Mouse (Mus musculus) lung, embryonic 16.5 days (tissue): ENCODE data around the gene Slc39a13. TPM values are rescaled to one million over a fixed set of nuclear protein-coding genes. Genes with fewer than 3 reads are reported as not detected.

Source experiments
- ATAC-seq: fragments of 200-750 bp; cut with Nextera tagmentation; 2 replicates; pipeline ENCODE4 v1.8.0; 2017; ENCODE audit warnings: low read depth, mild to moderate bottlenecking, moderate library complexity
- H3K27ac ChIP-seq: fragments of 300-500 bp; sonication (generic); 2 replicates; pipeline ENCODE4 v1.5.1; 2014; ENCODE audit warnings: mild to moderate bottlenecking, control low read depth, low read length
- H3K27me3 ChIP-seq: fragments of 300-500 bp; sonication (generic); 2 replicates; pipeline ENCODE4 v1.6.1; 2014; ENCODE audit warnings: low read depth, low read length, mixed read lengths; ENCODE audit not compliant: control insufficient read depth, insufficient read depth
- H3K36me3 ChIP-seq: fragments of 300-500 bp; sonication (generic); 2 replicates; pipeline ENCODE4 v1.6.1; 2014; ENCODE audit warnings: low read length; ENCODE audit not compliant: control insufficient read depth, insufficient read depth
- H3K4me1 ChIP-seq: fragments of 300-500 bp; sonication (generic); replicated peaks from 2 replicates; pipeline ENCODE4 v1.6.1; 2014; ENCODE audit warnings: low read length, mixed read lengths; ENCODE audit not compliant: control insufficient read depth, insufficient read depth
- H3K4me2 ChIP-seq: fragments of 300-500 bp; sonication (generic); 2 replicates; pipeline ENCODE4 v1.6.1; 2014; ENCODE audit warnings: low read depth, low read length, control low read depth
- H3K4me3 ChIP-seq: fragments of 300-500 bp; sonication (generic); 2 replicates; pipeline ENCODE4 v1.5.1; 2014; ENCODE audit warnings: mild to moderate bottlenecking, low read length, control low read depth
- H3K9ac ChIP-seq: fragments of 300-500 bp; sonication (generic); 2 replicates; pipeline ENCODE4 v1.6.1; 2014; ENCODE audit warnings: low read length, control low read depth
- H3K9me3 ChIP-seq: fragments of 300-500 bp; sonication (generic); 2 replicates; pipeline ENCODE4 v1.6.1; 2016; ENCODE audit warnings: low read length; ENCODE audit not compliant: control insufficient read depth
- WGBS: fragments of 180-500 bp; shearing (Covaris S2); extraction: QIAGEN DNeasy Blood & Tissue Kit; methylation state at CpG from one replicate; pipeline ENCODE4 v1.1.7; 2014; 5-methylcytosine and 5-hydroxymethylcytosine counted together
- polyA plus RNA-seq: library from polyadenylated mRNA; unstranded; fragments of >200 nt; fragmentation: Nextera tagmentation; extraction: Ambion mirVana; gene quantifications from 2 replicates; pipeline ENCODE4 v1.2.1, GENCODE M21; 2015

Gene Slc39a13
- polyA plus RNA-seq = 39.2 and 44.4 TPM in 2 replicates

DNA sequence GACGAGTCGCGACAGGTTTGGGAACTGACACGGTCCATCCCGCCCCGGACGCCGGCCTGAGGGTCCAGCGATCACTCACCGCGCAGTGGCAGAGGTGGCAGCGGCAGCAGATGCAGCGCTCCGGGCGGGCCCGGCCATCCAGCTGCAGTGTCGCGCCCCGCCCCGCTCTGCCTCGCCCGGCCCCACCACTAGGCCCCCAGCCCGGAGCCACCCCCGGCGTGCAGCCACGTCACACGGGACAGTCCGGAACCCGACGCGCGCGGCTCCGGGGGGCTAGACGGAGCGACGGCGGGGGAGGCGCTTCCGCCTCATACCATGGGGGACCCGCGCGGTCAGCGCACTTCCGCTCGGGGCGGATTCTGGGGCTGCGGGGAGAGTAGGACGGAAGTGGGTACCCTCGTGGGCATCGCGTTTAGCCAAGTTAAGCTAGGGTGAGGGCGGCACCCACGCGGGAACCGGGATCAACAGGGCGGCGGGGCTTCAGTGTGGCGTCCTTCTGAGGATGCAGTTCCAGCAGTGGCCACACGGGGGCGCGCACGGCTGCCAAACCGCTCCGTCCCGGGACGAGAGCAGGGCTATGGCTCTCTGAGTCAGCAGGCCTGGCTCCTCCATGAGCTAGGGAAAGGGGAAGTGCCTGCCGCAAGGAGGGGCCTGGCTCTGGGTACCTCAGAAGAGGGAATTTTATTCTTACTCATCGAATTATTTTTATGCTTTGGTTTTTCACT is at the start of gene Slc39a13:
Gene Slc39a13, minus strand, starts transcription at position 342 of the 725 bp plus-strand sequence.
- peak within 1 kb of the TSS; percentile 64 for H3K9ac ChIP-seq
- peaks cover 20% of the 10 kb centered on the region for H3K4me1 ChIP-seq
- H3K27ac ChIP-seq = peak within 1 kb of the TSS; percentile 84
- whole genome bisulfite sequencing = 2% methylated on average over 61 of the region's 69 CpGs
- peak; percentile 97 for ATAC-seq
- H3K27me3 ChIP-seq = no peaks in the 10 kb centered on the region
- no peaks in the 10 kb centered on the region for H3K9me3 ChIP-seq
- peak within 1 kb of the TSS; percentile 83 for H3K4me2 ChIP-seq
- H3K4me3 ChIP-seq = peak within 1 kb of the TSS; percentile 68
- no peaks in the 10 kb centered on the region for H3K36me3 ChIP-seq

DNA sequence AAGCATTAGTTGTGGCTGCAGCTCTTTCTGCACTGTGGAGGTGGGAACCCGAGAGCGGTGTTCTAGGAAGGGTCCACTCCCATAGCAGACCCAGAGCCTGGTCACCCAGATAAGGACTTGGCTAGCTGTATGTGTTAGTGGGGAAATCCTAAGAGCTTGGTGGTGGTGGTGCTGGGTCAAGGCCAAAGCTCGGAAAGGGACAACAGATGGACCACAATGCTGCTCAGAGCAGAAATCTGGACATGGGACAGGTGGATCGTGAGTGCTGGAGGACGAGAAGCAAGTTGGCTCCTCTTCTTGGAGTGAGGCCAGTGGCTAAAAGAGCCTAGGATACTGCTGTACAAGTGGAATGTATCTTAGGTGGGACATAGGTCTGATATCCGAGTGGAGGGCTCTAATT is 49.3 kb upstream of the Slc39a13 start:
- WGBS = 72% methylated on average over 6 of the region's 6 CpGs
- H3K4me3 ChIP-seq = no peak overlapping the region
- no peak overlapping the region for H3K4me2 ChIP-seq
- no peaks in the 10 kb centered on the region for H3K36me3 ChIP-seq
- peaks cover 4% of the 10 kb centered on the region; the same call in 1 of the 2 replicates for H3K4me1 ChIP-seq
- H3K27me3 ChIP-seq = no peaks in the 10 kb centered on the region; the same call in 1 of the 2 replicates
- H3K9me3 ChIP-seq = no peaks in the 10 kb centered on the region
- no peak for ATAC-seq
- no peak overlapping the region for H3K9ac ChIP-seq
- H3K27ac ChIP-seq = no peak overlapping the region

DNA sequence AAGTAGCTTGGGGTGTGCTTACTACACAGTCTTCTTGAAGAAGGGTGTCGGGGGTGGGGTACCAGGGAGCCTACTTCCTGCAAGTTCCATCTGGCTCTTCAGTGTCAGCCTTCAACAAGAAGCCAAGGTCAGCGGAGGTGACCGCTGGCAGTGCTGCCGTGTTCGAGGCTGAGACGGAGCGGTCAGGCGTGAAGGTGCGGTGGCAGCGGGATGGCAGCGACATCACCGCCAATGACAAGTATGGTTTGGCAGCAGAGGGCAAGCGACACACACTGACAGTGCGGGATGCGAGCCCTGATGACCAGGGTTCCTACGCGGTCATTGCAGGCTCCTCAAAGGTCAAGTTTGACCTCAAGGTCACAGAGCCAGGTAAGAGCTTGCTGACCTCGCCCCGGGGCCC is 48.8 kb upstream of the Slc39a13 start:
- H3K4me3 ChIP-seq = no peak overlapping the region
- WGBS = 84% methylated on average over 19 of the region's 19 CpGs

DNA sequence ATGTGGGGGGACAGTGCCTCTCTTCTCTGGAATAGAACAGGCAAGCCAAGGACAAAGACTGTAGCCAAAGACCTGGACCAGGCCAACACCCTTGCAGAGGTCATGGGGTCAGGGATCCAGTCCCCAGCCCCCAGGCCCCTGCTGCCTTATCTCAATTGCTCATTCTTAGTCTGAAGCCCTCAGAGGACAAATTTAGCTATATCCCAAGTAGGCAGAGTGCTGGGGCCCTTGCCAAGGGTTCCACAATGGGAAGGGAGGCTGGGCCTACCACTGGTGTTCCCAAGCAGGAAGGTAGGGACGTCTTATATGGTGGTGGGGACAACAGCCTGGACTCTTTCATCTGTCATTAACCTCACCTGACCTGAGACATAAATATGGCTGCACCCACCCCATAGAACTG is 48.4 kb upstream of the Slc39a13 start:
- Histone ChIP-seq H3K27me3 (no peaks in the 10 kb centered on the region; the same call in 1 of the 2 replicates), H3K4me3 (no peak overlapping the region), H3K36me3 (no peaks in the 10 kb centered on the region), H3K4me1 (peaks cover 4% of the 10 kb centered on the region; the same call in 1 of the 2 replicates), H3K27ac (no peak overlapping the region), H3K9ac (no peak overlapping the region), H3K9me3 (no peaks in the 10 kb centered on the region), H3K4me2 (no peak overlapping the region)
- WGBS = 73% methylated on average over 1 of the region's 1 CpGs
- no peak for ATAC-seq

More for the DNA sequence above, 48.8 kb upstream of the Slc39a13 start:
- Histone ChIP-seq H3K36me3 (no peaks in the 10 kb centered on the region), H3K9ac (no peak overlapping the region), H3K27ac (no peak overlapping the region), H3K9me3 (no peaks in the 10 kb centered on the region), H3K27me3 (no peaks in the 10 kb centered on the region; the same call in 1 of the 2 replicates), H3K4me1 (peaks cover 4% of the 10 kb centered on the region; the same call in 1 of the 2 replicates), H3K4me2 (no peak overlapping the region)
- no peak for ATAC-seq

DNA sequence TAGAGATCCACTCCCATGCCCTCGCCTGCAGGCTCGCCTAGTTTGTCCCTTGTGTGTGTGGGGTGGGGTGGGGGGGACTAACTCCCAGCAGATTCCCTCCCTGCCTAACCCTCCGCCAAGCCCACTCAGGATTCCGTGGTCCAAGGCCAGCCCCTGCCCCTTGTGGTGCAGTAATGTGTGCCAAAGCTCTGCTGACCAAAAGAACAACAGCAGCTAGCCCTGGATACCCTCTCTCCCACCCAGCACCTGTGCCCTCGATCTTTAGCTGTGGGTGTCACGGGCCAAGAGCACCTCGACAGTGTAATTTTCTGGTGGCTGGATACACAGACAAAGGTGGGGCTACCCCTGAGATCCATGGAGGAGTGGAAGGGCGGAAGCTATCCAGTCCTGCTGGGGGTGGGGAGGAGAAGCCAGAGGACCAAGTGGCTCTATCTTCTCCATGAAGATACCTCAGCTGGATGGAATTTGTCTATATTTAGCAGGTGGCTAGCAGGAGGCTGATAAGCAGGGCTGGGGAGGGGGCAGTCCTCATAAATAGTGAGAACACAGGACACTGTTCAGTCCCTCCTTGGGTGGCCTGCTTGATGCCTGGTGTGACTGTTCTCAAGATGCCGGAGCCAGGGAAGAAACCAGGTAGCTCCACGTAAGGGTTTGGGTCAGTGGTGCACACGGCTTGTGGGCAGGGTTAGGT is 47.5 kb upstream of the Slc39a13 start, which contains the start of gene Mybpc3:
Gene Mybpc3, plus strand, starts transcription at position 560 of the 691 bp plus-strand sequence.
- WGBS = 76% methylated on average over 11 of the region's 11 CpGs
- H3K4me3 ChIP-seq = no peak within 1 kb of the TSS

DNA sequence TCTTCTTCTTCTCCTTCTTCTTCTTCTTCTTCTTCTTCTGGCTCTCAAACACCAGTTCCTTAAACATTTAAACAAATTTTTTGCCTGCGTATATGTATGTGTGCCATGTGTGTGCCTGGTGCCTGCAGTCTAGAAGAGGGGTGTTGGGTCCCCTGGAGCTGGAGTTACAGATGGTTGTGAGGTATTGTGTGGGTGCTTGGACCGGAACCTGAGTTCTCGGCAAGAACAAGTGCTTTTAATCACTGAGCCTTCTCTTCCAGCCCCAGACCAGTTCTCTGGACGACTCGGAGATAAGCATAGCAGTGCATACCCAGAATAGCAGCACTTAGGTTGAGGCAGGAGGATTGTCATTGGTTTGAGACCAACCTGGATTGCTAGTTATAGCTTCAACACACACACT is 46.6 kb upstream of the Slc39a13 start:
- 68% methylated on average over 5 of the region's 5 CpGs for WGBS
- Histone ChIP-seq H3K4me3 (no peak overlapping the region), H3K4me1 (peaks cover 4% of the 10 kb centered on the region; the same call in 1 of the 2 replicates), H3K27ac (no peak overlapping the region), H3K9ac (no peak overlapping the region), H3K9me3 (no peaks in the 10 kb centered on the region), H3K36me3 (no peaks in the 10 kb centered on the region), H3K27me3 (no peaks in the 10 kb centered on the region; the same call in 1 of the 2 replicates), H3K4me2 (no peak overlapping the region)
- ATAC-seq = no peak

More for the DNA sequence above, 47.5 kb upstream of the Slc39a13 start, which contains the start of gene Mybpc3:
- no peaks in the 10 kb centered on the region for H3K9me3 ChIP-seq
- no peak within 1 kb of the TSS for H3K4me2 ChIP-seq
- H3K27ac ChIP-seq = no peak within 1 kb of the TSS
- H3K9ac ChIP-seq = no peak within 1 kb of the TSS
- no peaks in the 10 kb centered on the region; the same call in 1 of the 2 replicates for H3K27me3 ChIP-seq
- H3K36me3 ChIP-seq = no peaks in the 10 kb centered on the region
- peaks cover 4% of the 10 kb centered on the region; the same call in 1 of the 2 replicates for H3K4me1 ChIP-seq
- no peak for ATAC-seq

DNA sequence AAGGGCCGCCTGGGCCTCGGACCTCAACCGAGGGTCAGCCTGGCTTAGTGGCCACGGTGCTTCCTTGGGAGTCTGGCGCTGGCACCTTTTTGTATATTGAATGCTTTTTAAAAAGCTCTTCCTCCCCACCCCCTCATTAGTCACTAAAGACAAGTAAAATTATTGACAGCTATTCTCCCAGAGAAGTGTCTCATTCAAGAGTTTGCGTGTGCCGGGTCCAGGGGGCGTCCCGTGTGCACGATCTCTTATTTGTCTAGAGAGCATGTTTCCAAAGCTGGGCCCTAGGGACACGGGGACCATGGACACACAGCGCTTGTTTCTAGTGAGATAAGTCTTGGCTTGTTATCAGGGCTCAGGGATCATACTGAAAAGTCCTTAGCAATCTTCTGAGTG is 45.4 kb upstream of the Slc39a13 start:
- peaks cover 4% of the 10 kb centered on the region; the same call in 1 of the 2 replicates for H3K4me1 ChIP-seq
- peak overlapping the region; percentile 85 for H3K9ac ChIP-seq
- 17% methylated on average over 12 of the region's 12 CpGs for whole genome bisulfite sequencing
- H3K9me3 ChIP-seq = no peaks in the 10 kb centered on the region
- H3K27ac ChIP-seq = no peak overlapping the region
- H3K27me3 ChIP-seq = no peaks in the 10 kb centered on the region; the same call in 1 of the 2 replicates
- H3K4me3 ChIP-seq = peak overlapping the region; percentile 57
- H3K4me2 ChIP-seq = peak overlapping the region; percentile 97
- no peaks in the 10 kb centered on the region for H3K36me3 ChIP-seq
- ATAC-seq = peak; percentile 11; the same call in 1 of the 2 replicates

DNA sequence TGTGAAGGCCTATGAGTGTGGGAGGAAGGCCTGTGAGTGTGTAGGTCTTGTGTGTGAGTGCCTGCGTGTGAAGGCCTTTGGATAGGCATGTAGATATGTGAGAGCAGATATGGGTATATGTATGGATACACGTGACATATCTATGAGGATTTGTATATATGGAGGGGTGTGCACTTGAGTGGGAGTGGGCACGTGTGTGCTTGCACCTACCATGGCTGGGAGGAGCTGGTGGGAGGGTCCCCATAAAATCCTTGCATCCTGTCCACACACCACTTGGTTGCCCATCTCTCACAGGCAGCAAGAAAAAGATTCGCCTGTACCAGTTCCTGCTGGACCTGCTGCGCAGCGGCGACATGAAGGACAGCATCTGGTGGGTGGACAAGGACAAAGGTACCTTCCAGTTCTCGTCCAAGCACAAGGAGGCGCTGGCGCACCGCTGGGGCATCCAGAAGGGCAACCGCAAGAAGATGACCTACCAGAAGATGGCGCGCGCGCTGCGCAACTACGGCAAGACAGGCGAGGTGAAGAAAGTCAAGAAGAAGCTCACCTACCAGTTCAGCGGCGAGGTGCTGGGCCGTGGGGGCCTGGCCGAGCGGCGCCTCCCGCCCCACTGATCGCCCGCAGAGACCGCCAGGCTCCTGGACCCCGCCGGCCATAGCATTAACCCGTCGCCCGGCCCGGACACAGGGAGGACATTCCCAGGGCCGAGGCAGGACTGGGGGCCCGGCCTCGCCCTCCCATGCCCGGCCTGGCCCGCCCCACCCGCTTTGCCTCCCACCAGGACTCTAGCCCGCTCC is 44.8 kb upstream of the Slc39a13 start:
- H3K36me3 ChIP-seq = no peaks in the 10 kb centered on the region
- ATAC-seq = peak; percentile 78
- H3K9ac ChIP-seq = peak overlapping the region; percentile 85
- H3K27me3 ChIP-seq = no peaks in the 10 kb centered on the region; the same call in 1 of the 2 replicates
- H3K4me2 ChIP-seq = peak overlapping the region; percentile 97
- peak overlapping the region; percentile 57 for H3K4me3 ChIP-seq
- H3K4me1 ChIP-seq = peaks cover 4% of the 10 kb centered on the region; the same call in 1 of the 2 replicates
- no peak overlapping the region for H3K27ac ChIP-seq
- 6% methylated on average over 42 of the region's 42 CpGs for WGBS
- no peaks in the 10 kb centered on the region for H3K9me3 ChIP-seq
